In the genomic region with DNA sequence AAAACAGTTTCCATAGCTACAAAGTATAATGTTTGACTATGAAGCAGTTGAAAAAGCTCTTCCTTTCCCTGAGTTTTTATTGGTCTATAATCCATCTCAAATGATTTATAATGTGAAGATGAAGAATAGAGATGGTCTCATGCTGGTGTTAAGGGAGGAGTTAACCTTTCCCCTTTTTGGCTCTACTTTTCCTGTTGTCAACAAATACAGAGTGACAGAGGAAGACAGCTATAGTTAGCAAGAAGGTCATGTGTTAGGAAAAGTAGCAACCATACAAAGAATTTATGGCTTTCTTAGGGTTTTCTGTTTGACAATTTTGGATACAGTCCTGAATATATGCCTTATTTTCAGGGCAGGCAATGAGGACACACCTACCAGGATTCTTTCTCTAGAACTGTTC, we compare ENCODE assay signal across 19 mouse cellular contexts. TPM values are rescaled to one million over a fixed set of nuclear protein-coding genes. Genes with fewer than 3 reads are reported as not detected.
A peak's percentile ranks its signal among the peaks of the same experiment; 100 is the strongest.
DNase-seq lines count a peak whose midpoint lies in the region; ATAC-seq and TF ChIP-seq lines count a peak whose summit lies in the region.
"Had no signal": no experiment of that assay in that cellular context is flagged by ENCODE, and none has a peak within 500 bp of the region (broad histone marks: within the 10 kb centered on the region; RNA-seq: fewer than 3 reads in every experiment).

No protein-coding gene starts in this region.

- TF ChIP-seq CTCF in heart, adult 2 months (IDR thresholded peaks at IDR 0.05) = no peak

- H3K27me3 ChIP-seq in heart, adult 2 months (ENCODE audit: control insufficient read depth, insufficient read depth, low read length) = no peaks in the 10 kb centered on the region
- no peaks in the 10 kb centered on the region for H3K27me3 ChIP-seq in heart, embryonic 15.5 days
- H3K27me3 ChIP-seq: CH12.LX; embryonic facial prominence, embryonic 13.5 days; forebrain, embryonic 12.5 days; hindbrain, embryonic 15.5 days; Patski had no signal

- peaks cover 6% of the 10 kb centered on the region for H3K79me2 ChIP-seq in heart, adult 2 months (replicated peaks; ENCODE audit: control insufficient read depth, insufficient read depth, low read length)

- intact Hi-C loops in heart, adult 2 months (cut with DNase I) = no loop called here
- intact Hi-C loops in heart, postnatal 25 days (cut with DNase I) = loop anchor here (5.0 kb wide), 2 partner anchors 36 to 39 kb away; partner anchors contain the start of gene Dip2c
- intact Hi-C loops in heart, postnatal 36 days (cut with DNase I) = no loop called here
- intact Hi-C loops in heart, postnatal 10 days (cut with DNase I) = no loop called here

- TF ChIP-seq EP300 in heart, adult 2 months (IDR thresholded peaks at IDR 0.05; ENCODE audit: insufficient read depth, low read depth, low read length) = no peak

- no peak overlapping the region for H3K4me2 ChIP-seq in heart, embryonic 15.5 days
- H3K4me2 ChIP-seq: embryonic facial prominence, embryonic 13.5 days; forebrain, embryonic 12.5 days; hindbrain, embryonic 15.5 days had no signal

- H3K36me3 ChIP-seq in heart, adult 2 months (ENCODE audit: control insufficient read depth, insufficient read depth, low read length) = peaks cover 8% of the 10 kb centered on the region
- H3K36me3 ChIP-seq in heart, embryonic 15.5 days = no peaks in the 10 kb centered on the region
- H3K36me3 ChIP-seq: embryonic facial prominence, embryonic 13.5 days; forebrain, embryonic 12.5 days; hindbrain, embryonic 15.5 days had no signal

- no peak for DNase-seq in heart, adult 2 months
- no peak for DNase-seq in heart, postnatal 25 days (ENCODE audit: low spot score)
- DNase-seq in heart, postnatal 36 days = no peak
- peak; percentile 36 for DNase-seq in kidney, adult 9 months
- DNase-seq in kidney, adult 11 months = no peak
- peak; percentile 35 to 62 for DNase-seq in heart, postnatal 10 days
- DNase-seq: cerebellum, adult 18-20 months; cerebellum, adult 9-11 months; cerebellum, postnatal 36 days; gastrocnemius, postnatal 14 days had no signal

- H3K27ac ChIP-seq in heart, adult 2 months = peak overlapping the region; percentile 80
- H3K27ac ChIP-seq in heart, embryonic 15.5 days = peak overlapping the region; percentile 75
- H3K27ac ChIP-seq: embryonic facial prominence, embryonic 13.5 days; forebrain, embryonic 12.5 days; hindbrain, embryonic 15.5 days had no signal

- ATAC-seq in heart, embryonic 15.5 days (replicated peaks; ENCODE audit: insufficient number of reproducible peaks, insufficient read depth, low FRiP score, low read depth) = no peak
- ATAC-seq: activated CD4-positive, CD25-positive, alpha-beta regulatory T cell, adult 4 months; forebrain, embryonic 16.5 days; intestine, embryonic 16.5 days; Patski had no signal

- H3K4me1 ChIP-seq in heart, adult 2 months (ENCODE audit: control insufficient read depth, insufficient read depth, low read length) = peaks cover 10% of the 10 kb centered on the region
- peaks cover 39% of the 10 kb centered on the region for H3K4me1 ChIP-seq in heart, embryonic 15.5 days (replicated peaks)

- no peak overlapping the region for H3K9ac ChIP-seq in heart, adult 2 months (ENCODE audit: low read depth, low read length)
- H3K9ac ChIP-seq in heart, embryonic 15.5 days = no peak overlapping the region
- H3K9ac ChIP-seq: embryonic facial prominence, embryonic 13.5 days; forebrain, embryonic 12.5 days; hindbrain, embryonic 15.5 days had no signal

- TF ChIP-seq POLR2A in heart, adult 2 months (IDR thresholded peaks at IDR 0.05; ENCODE audit: insufficient read depth, low read depth, low read length) = no peak

- no peak overlapping the region for H3K4me3 ChIP-seq in heart, adult 2 months
- no peak overlapping the region for H3K4me3 ChIP-seq in heart, embryonic 15.5 days
- H3K4me3 ChIP-seq: embryonic facial prominence, embryonic 13.5 days; forebrain, embryonic 12.5 days; hindbrain, embryonic 15.5 days had no signal

- no peaks in the 10 kb centered on the region for H3K9me3 ChIP-seq in heart, embryonic 15.5 days (replicated peaks)
- H3K9me3 ChIP-seq: embryonic facial prominence, embryonic 13.5 days; forebrain, embryonic 12.5 days; hindbrain, embryonic 15.5 days had no signal

RNA-seq across cellular contexts. Expression of gene Dip2c, which starts 36.6 kb away (rescaled TPM):
- total RNA-seq in heart, adult 2 months (2021) = 10 to 100 TPM; 36.3 to 43.7 TPM
- 19.1 and 39.9 TPM in 2 replicates for polyA plus RNA-seq in heart, adult 2 months (2012; rRNA removed)
- total RNA-seq in heart, postnatal 25 days (2021) = 10 to 100 TPM; 41.8 to 46.0 TPM
- polyA plus RNA-seq in heart, embryonic 15.5 days (2015; fragmentation: Nextera tagmentation; extraction: Ambion mirVana) = 6.3 and 6.4 TPM in 2 replicates
- total RNA-seq in heart, postnatal 36 days (2021) = 10 to 100 TPM; 39.2 to 40.7 TPM
- 10 to 100 TPM; 53.8 to 62.2 TPM for total RNA-seq in heart, postnatal 10 days (2021)

Comparison
In these comparisons a context has a peak if more than half of its experiments do, and no peak if none do; other contexts are left out.
1. DNase-seq: peak in kidney, adult 9 months (single experiment) and heart, postnatal 10 days (2 of 2); none in heart, adult 2 months (0 of 2), heart, postnatal 25 days (single experiment), heart, postnatal 36 days (0 of 2) and kidney, adult 11 months (single experiment).